Mouse (Mus musculus) inflammation-experienced regulatory T-cells (primary cell): ENCODE measurements around the gene Cyp2t4. TPM values are rescaled to one million over a fixed set of nuclear protein-coding genes. Genes with fewer than 3 reads are reported as not detected.

ENCODE experiments used
- polyA plus RNA-seq, 2 experiments: library from polyadenylated mRNA; unstranded; fragments of 100-300 nt; shearing (Covaris generic); gene quantifications; one replicate each; pipeline ENCODE4 v1.2.1; 2017

The Cyp2t4 gene
- polyA plus RNA-seq = under 1 TPM in 1 of 2 experiments, not detected in 1; 0.16 TPM

GRCm38 (mm10) chr7:27153205-27153764 is at the start of gene Cyp2t4:
Gene Cyp2t4, plus strand, starts transcription at chr7:27153714.

GRCm38 (mm10) chr7:27119676-27120075 is 33.8 kb upstream of the Cyp2t4 start, which contains the start of gene Cyp2f2:
Gene Cyp2f2, plus strand, starts transcription at chr7:27119909.

GRCm38 (mm10) chr7:27166614-27167474 is 13.3 kb downstream of the Cyp2t4 start, which contains the start of gene Egln2:
Gene Egln2, minus strand, starts transcription at chr7:27166802.

GRCm38 (mm10) chr7:27178324-27179216 is 25.1 kb downstream of the Cyp2t4 start, which contains the start of gene Rab4b:
Gene Rab4b, minus strand, starts transcription at chr7:27178896.

GRCm38 (mm10) chr7:27180837-27181695 is 27.6 kb downstream of the Cyp2t4 start, which contains the start of the genes Gm21983 and Mia:
Gene Gm21983, minus strand, starts transcription at chr7:27181086.
Gene Mia, minus strand, starts transcription at chr7:27181157.

GRCm38 (mm10) chr7:27195681-27196611 is 42.4 kb downstream of the Cyp2t4 start, which contains the start of the genes BC024978 and Snrpa:
Gene BC024978, plus strand, starts transcription at chr7:27195781.
Gene Snrpa, minus strand, starts transcription at chr7:27196271.

Other genes with a start within 250 kb of the Cyp2t4 start
- gene Cyp2a22, start 214.3 kb upstream of the Cyp2t4 start, polyA plus RNA-seq = under 1 TPM in 1 of 2 experiments, not detected in 1; 0.22 TPM
- under 1 TPM; 0.06 to 0.28 TPM for gene Cyp2a12, start 124.6 kb upstream of the Cyp2t4 start, polyA plus RNA-seq
- under 1 TPM; 0.31 to 0.57 TPM for gene Cyp2f2, start 33.8 kb upstream of the Cyp2t4 start, polyA plus RNA-seq
- gene Egln2, start 13.1 kb downstream of the Cyp2t4 start, polyA plus RNA-seq = 10 to 100 TPM; 64.1 to 68.4 TPM
- 100 to 1,000 TPM; 133 to 148 TPM for gene Rab4b, start 25.2 kb downstream of the Cyp2t4 start, polyA plus RNA-seq
- gene Gm21983, start 27.4 kb downstream of the Cyp2t4 start, polyA plus RNA-seq = under 1 TPM; 0.18 to 0.56 TPM
- gene Mia, start 27.4 kb downstream of the Cyp2t4 start, polyA plus RNA-seq = under 1 TPM; 0.42 to 0.97 TPM
- 1 to 10 TPM; 1.4 to 2.9 TPM for gene BC024978, start 42.1 kb downstream of the Cyp2t4 start, polyA plus RNA-seq
- 100 to 1,000 TPM; 106 to 112 TPM for gene Snrpa, start 42.6 kb downstream of the Cyp2t4 start, polyA plus RNA-seq
- 10 to 100 TPM in 1 of 2 experiments, 1 to 10 TPM in 1; 9.9 to 14.2 TPM for gene Itpkc, start 74.9 kb downstream of the Cyp2t4 start, polyA plus RNA-seq
- 10 to 100 TPM; 17.0 to 21.4 TPM for gene Coq8b, start 79.3 kb downstream of the Cyp2t4 start, polyA plus RNA-seq
- 1 to 10 TPM; 1.7 to 1.9 TPM for gene Numbl, start 104.7 kb downstream of the Cyp2t4 start, polyA plus RNA-seq
- gene Ltbp4, start 184.0 kb downstream of the Cyp2t4 start, polyA plus RNA-seq = 1 to 10 TPM; 2.1 to 2.9 TPM
- gene Shkbp1, start 202.3 kb downstream of the Cyp2t4 start, polyA plus RNA-seq = 10 to 100 TPM; 86.4 to 88.1 TPM
- gene Gm20479, start 203.7 kb downstream of the Cyp2t4 start, polyA plus RNA-seq = 1 to 10 TPM in 1 of 2 experiments, not detected in 1; 1.6 TPM